Mouse (Mus musculus) lung, embryonic 15.5 days (tissue): ENCODE measurements around the gene Efs. TPM values are rescaled to one million over a fixed set of nuclear protein-coding genes. Genes with fewer than 3 reads are reported as not detected.

Experiments
- ATAC-seq: fragments of 200-750 bp; cut with Nextera tagmentation; 2 replicates; pipeline ENCODE4 v1.8.0; 2017; ENCODE audit warnings: moderate number of reproducible peaks, borderline replicate concordance; ENCODE audit not compliant: low FRiP score, low TSS enrichment; ENCODE audit errors: extremely low read depth
- H3K27ac ChIP-seq: fragments of 300-500 bp; sonication (generic); 2 replicates; pipeline ENCODE4 v1.5.1; 2015; ENCODE audit warnings: moderate library complexity, mild to moderate bottlenecking, inconsistent platforms
- H3K27me3 ChIP-seq: fragments of 300-500 bp; sonication (generic); 2 replicates; pipeline ENCODE4 v1.6.1; 2015; ENCODE audit warnings: inconsistent platforms
- H3K36me3 ChIP-seq: fragments of 300-500 bp; sonication (generic); 2 replicates; pipeline ENCODE4 v1.6.1; 2015; ENCODE audit warnings: inconsistent platforms
- H3K4me1 ChIP-seq: fragments of 300-500 bp; sonication (generic); 2 replicates; pipeline ENCODE4 v1.6.1; 2015; ENCODE audit warnings: inconsistent platforms
- H3K4me2 ChIP-seq: fragments of 300-500 bp; sonication (generic); 2 replicates; pipeline ENCODE4 v1.6.1; 2015; ENCODE audit warnings: inconsistent platforms, mild to moderate bottlenecking, moderate library complexity
- H3K4me3 ChIP-seq: fragments of 300-500 bp; sonication (generic); 2 replicates; pipeline ENCODE4 v1.5.1; 2015; ENCODE audit warnings: mild to moderate bottlenecking, inconsistent platforms
- H3K9ac ChIP-seq: fragments of 300-500 bp; sonication (generic); 2 replicates; pipeline ENCODE4 v1.6.1; 2015; ENCODE audit warnings: inconsistent platforms
- H3K9me3 ChIP-seq: fragments of 300-500 bp; sonication (generic); 2 replicates; pipeline ENCODE4 v1.6.1; 2016; ENCODE audit warnings: inconsistent platforms
- WGBS: fragments of 180-500 bp; shearing (Covaris S2); methylation state at CpG from one replicate; pipeline ENCODE4 v1.1.7; 2015; 5-methylcytosine and 5-hydroxymethylcytosine counted together
- polyA plus RNA-seq: library from polyadenylated mRNA; unstranded; fragments of >200 nt; fragmentation: Nextera tagmentation; extraction: Ambion mirVana; gene quantifications from 2 replicates; pipeline ENCODE4 v1.2.1, GENCODE M21; 2015

Efs gene
- polyA plus RNA-seq, 1 experiment from 2014 or later, result 29.1 TPM

DNA sequence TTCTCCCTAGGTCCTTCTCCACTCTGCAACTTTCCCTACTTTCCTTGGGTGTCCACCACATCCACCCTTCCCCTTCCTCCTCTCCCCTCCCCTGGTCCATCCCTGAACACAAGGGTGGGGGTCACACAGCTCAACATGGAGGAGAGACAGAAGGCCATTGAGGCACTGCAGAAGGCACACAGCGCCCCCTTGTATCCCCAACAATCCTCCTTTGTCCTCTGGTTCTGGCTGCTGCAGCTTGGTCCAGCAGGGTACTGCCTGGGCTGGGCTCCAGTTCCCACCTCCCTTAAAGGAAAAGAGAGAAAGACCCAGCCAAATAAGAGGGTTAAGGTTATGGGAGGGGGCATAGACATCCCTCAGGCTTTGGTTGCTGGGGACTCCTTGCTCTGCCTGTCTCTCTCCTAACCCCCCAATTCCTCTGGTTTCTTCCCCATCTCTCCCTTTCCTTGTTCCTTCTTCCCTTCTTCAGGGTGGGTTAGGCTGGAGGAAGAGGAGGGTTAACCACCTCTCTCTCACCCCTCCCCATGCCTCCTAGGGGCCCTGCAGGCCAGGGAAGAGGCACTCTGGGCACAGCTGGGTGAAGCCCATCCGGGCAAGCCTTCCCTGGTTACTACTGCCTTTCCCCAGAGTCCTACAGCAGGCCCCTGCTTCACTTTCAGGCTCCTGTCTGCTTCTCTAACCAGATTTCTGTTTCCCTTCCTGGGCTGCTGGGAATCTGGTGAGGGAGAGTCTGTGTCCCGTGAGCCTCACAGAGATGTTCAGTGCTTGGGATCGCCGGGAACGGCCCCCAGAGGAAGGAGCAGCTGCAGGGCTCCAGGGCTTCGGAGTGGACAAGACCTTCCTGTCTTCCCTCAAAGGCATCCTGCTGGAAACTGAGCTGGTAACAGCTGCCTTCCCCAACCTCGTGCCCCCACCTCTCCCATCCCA lies 10.2 kb upstream of the Efs start, which contains the start of gene Cmtm5:
Cmtm5 (plus strand) TSS at position 358 of the 927 bp plus-strand sequence.
- 32% methylated on average over 8 of the region's 8 CpGs for whole genome bisulfite sequencing
- Histone ChIP-seq H3K9ac (no peak within 1 kb of the TSS), H3K36me3 (no peaks in the 10 kb centered on the region), H3K4me3 (no peak within 1 kb of the TSS), H3K27ac (no peak within 1 kb of the TSS), H3K4me2 (no peak within 1 kb of the TSS), H3K27me3 (0 out of 2 replicates have a peak, but pooled peaks cover 4% of the 10 kb centered on the region), H3K9me3 (no peaks in the 10 kb centered on the region), H3K4me1 (peaks cover 9% of the 10 kb centered on the region; the same call in 1 of the 2 replicates)
- no peak for ATAC-seq

GRCm38 (mm10) chr14:54932645-54933150 lies 6.8 kb upstream of the Efs start, which contains the start of gene Il25:
Il25 (plus strand) TSS chr14:54932695.
- H3K4me1 ChIP-seq, result 0 out of 2 replicates have a peak, but pooled peaks cover 5% of the 10 kb centered on the region

DNA sequence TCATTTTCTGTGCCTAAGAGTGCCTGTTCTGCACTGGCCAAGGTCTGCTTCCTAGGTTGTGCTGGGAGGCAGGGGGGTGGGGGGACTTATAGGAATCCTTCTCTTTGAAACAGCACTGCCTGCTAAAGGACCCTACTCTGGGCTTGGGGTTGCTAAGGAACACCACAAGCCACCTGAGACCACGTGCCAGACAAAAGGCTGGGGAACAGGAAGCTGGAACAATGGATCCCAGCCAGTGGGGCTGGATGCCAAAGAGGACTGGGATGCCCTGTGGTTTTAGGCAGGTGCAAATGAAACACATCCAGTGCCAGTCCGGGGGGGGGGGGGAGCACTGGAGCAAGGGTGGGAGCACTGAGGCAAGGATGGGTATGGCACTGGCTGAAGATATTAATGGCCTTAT lies 4.5 kb upstream of the Efs start:
- Histone ChIP-seq H3K27ac (no peak overlapping the region), H3K9ac (no peak overlapping the region), H3K9me3 (no peaks in the 10 kb centered on the region), H3K4me2 (no peak overlapping the region), H3K27me3 (0 out of 2 replicates have a peak, but pooled peaks cover 12% of the 10 kb centered on the region), H3K4me3 (no peak overlapping the region), H3K4me1 (peaks cover 22% of the 10 kb centered on the region), H3K36me3 (no peaks in the 10 kb centered on the region)
- ATAC-seq, result no peak
- 28% methylated on average over 2 of the region's 2 CpGs for WGBS

More at GRCm38 (mm10) chr14:54932645-54933150, 6.8 kb upstream of the Efs start, which contains the start of gene Il25:
- WGBS, result 22% methylated on average over 6 of the region's 6 CpGs
- no peak within 1 kb of the TSS for H3K9ac ChIP-seq
- H3K27me3 ChIP-seq, result 0 out of 2 replicates have a peak, but pooled peaks cover 7% of the 10 kb centered on the region
- no peak within 1 kb of the TSS for H3K4me2 ChIP-seq
- no peaks in the 10 kb centered on the region for H3K36me3 ChIP-seq
- no peak within 1 kb of the TSS for H3K4me3 ChIP-seq
- ATAC-seq, result 0 out of 2 replicates have a peak, but pooled peaks have one; percentile 36
- H3K9me3 ChIP-seq, result no peaks in the 10 kb centered on the region
- no peak within 1 kb of the TSS for H3K27ac ChIP-seq

GRCm38 (mm10) chr14:54929801-54930200 lies 3.9 kb upstream of the Efs start:
- no peak for ATAC-seq
- no peaks in the 10 kb centered on the region for H3K36me3 ChIP-seq
- H3K9ac ChIP-seq, result no peak overlapping the region
- H3K4me3 ChIP-seq, result no peak overlapping the region
- H3K4me2 ChIP-seq, result no peak overlapping the region
- 0 out of 2 replicates have a peak, but pooled peaks cover 8% of the 10 kb centered on the region for H3K27me3 ChIP-seq
- H3K27ac ChIP-seq, result no peak overlapping the region
- WGBS, result 57% methylated on average over 5 of the region's 5 CpGs
- H3K4me1 ChIP-seq, result peaks cover 28% of the 10 kb centered on the region
- H3K9me3 ChIP-seq, result no peaks in the 10 kb centered on the region

- Histone ChIP-seq H3K4me2 (peak overlapping the region; percentile 79), H3K9me3 (no peaks in the 10 kb centered on the region), H3K9ac (peak overlapping the region; percentile 68), H3K4me3 (peak overlapping the region; percentile 51), H3K27me3 (0 out of 2 replicates have a peak, but pooled peaks cover 8% of the 10 kb centered on the region), H3K4me1 (peaks cover 36% of the 10 kb centered on the region), H3K36me3 (no peaks in the 10 kb centered on the region), H3K27ac (peak overlapping the region; percentile 98)
- 25% methylated on average over 7 of the region's 7 CpGs for WGBS
- no peak for ATAC-seq
Measured at GRCm38 (mm10) chr14:54927296-54927695, 1.4 kb upstream of the Efs start.

- WGBS, result under 1% methylated on average over 39 of the region's 58 CpGs
- H3K4me1 ChIP-seq, result peaks cover 36% of the 10 kb centered on the region
Measured at GRCm38 (mm10) chr14:54926401-54927158, 654 bp upstream of the Efs start.

GRCm38 (mm10) chr14:54924641-54925348 lies 1.1 kb downstream of the Efs start:
- Histone ChIP-seq H3K9ac (peak overlapping the region; percentile 68), H3K4me2 (peak overlapping the region; percentile 79), H3K27me3 (0 out of 2 replicates have a peak, but pooled peaks cover 8% of the 10 kb centered on the region), H3K4me3 (peak overlapping the region; percentile 51), H3K4me1 (peaks cover 36% of the 10 kb centered on the region), H3K27ac (peak overlapping the region; percentile 98), H3K36me3 (peaks cover 14% of the 10 kb centered on the region), H3K9me3 (no peaks in the 10 kb centered on the region)
- peak; percentile 25; the same call in 1 of the 2 replicates for ATAC-seq
- 21% methylated on average over 7 of the region's 7 CpGs for WGBS

More at GRCm38 (mm10) chr14:54926401-54927158, 654 bp upstream of the Efs start:
- peak overlapping the region; percentile 79 for H3K4me2 ChIP-seq
- no peaks in the 10 kb centered on the region for H3K9me3 ChIP-seq
- H3K27me3 ChIP-seq, result 0 out of 2 replicates have a peak, but pooled peaks cover 8% of the 10 kb centered on the region
- peak; percentile 81 for ATAC-seq
- peak overlapping the region; percentile 68 for H3K9ac ChIP-seq
- H3K36me3 ChIP-seq, result no peaks in the 10 kb centered on the region
- peak overlapping the region; percentile 51 for H3K4me3 ChIP-seq
- H3K27ac ChIP-seq, result peak overlapping the region; percentile 98

GRCm38 (mm10) chr14:54920076-54920685 lies 5.7 kb downstream of the Efs start:
- Histone ChIP-seq H3K9me3 (no peaks in the 10 kb centered on the region), H3K27ac (no peak overlapping the region), H3K4me2 (no peak overlapping the region), H3K4me3 (no peak overlapping the region), H3K4me1 (peaks cover 16% of the 10 kb centered on the region), H3K36me3 (peaks cover 43% of the 10 kb centered on the region), H3K9ac (no peak overlapping the region), H3K27me3 (no peaks in the 10 kb centered on the region)
- 85% methylated on average over 16 of the region's 16 CpGs for WGBS
- no peak for ATAC-seq

GRCm38 (mm10) chr14:54913343-54913742 lies 12.6 kb downstream of the Efs start:
- Histone ChIP-seq H3K9me3 (no peaks in the 10 kb centered on the region), H3K27ac (peak overlapping the region; percentile 12; the same call in 1 of the 2 replicates), H3K4me3 (peak overlapping the region; percentile 95), H3K27me3 (no peaks in the 10 kb centered on the region), H3K36me3 (peaks cover 27% of the 10 kb centered on the region), H3K4me2 (peak overlapping the region; percentile 100), H3K4me1 (peaks cover 14% of the 10 kb centered on the region), H3K9ac (peak overlapping the region; percentile 93)
- 16% methylated on average over 10 of the region's 10 CpGs for WGBS
- no peak for ATAC-seq

GRCm38 (mm10) chr14:54912886-54913285 lies 13.0 kb downstream of the Efs start, which contains the start of gene Slc22a17:
Slc22a17 (minus strand) TSS chr14:54913132.
- peak within 1 kb of the TSS; percentile 93 for H3K9ac ChIP-seq
- ATAC-seq, result peak; percentile 91
- WGBS, result under 1% methylated on average over 27 of the region's 28 CpGs
- peak within 1 kb of the TSS; percentile 100 for H3K4me2 ChIP-seq
- peak within 1 kb of the TSS; percentile 55 for H3K27ac ChIP-seq
- H3K9me3 ChIP-seq, result no peaks in the 10 kb centered on the region
- no peaks in the 10 kb centered on the region for H3K27me3 ChIP-seq
- peak within 1 kb of the TSS; percentile 95 for H3K4me3 ChIP-seq
- H3K4me1 ChIP-seq, result peaks cover 14% of the 10 kb centered on the region
- H3K36me3 ChIP-seq, result peaks cover 28% of the 10 kb centered on the region
